Mouse (Mus musculus) yolk sac, embryonic 10.5 days (tissue): ENCODE data around the gene D2hgdh.
"Not testable (repeated sequence)": the region's sequence is repeated elsewhere in the genome, so short reads cannot be mapped to it uniquely, and the experiment has no call there.

Experiments used
- DNase-seq: peaks from one replicate; pipeline ENCODE4 v3.0.0-alpha.2; 2017; ENCODE audit warnings: low spot score

Gene D2hgdh

GRCm38 (mm10) chr1:93826540-93826835, 1.8 kb downstream of the D2hgdh start:
- no peak for DNase-seq

GRCm38 (mm10) chr1:93832754-93833360, 8.1 kb downstream of the D2hgdh start:
- not testable (repeated sequence) for DNase-seq

GRCm38 (mm10) chr1:93834671-93835150, 10.0 kb downstream of the D2hgdh start:
- DNase-seq = no peak

- no peak for DNase-seq
These were observed 10.5 kb downstream of the D2hgdh start for GRCm38 (mm10) chr1:93835211-93835610.

GRCm38 (mm10) chr1:93835876-93836531, 11.3 kb downstream of the D2hgdh start:
- no peak for DNase-seq

GRCm38 (mm10) chr1:93836532-93836913, 11.8 kb downstream of the D2hgdh start:
- DNase-seq = no peak

- DNase-seq = no peak
These were observed 12.6 kb downstream of the D2hgdh start for GRCm38 (mm10) chr1:93837335-93837734.

- DNase-seq = not testable (repeated sequence)
These were observed 13.9 kb downstream of the D2hgdh start for GRCm38 (mm10) chr1:93838569-93838968.

GRCm38 (mm10) chr1:93845766-93846366, 21.2 kb downstream of the D2hgdh start:
- not testable (repeated sequence) for DNase-seq

GRCm38 (mm10) chr1:93855790-93856189, 31.1 kb downstream of the D2hgdh start:
- DNase-seq = not testable (repeated sequence)

GRCm38 (mm10) chr1:93857370-93857769, 32.7 kb downstream of the D2hgdh start:
- DNase-seq = no peak

GRCm38 (mm10) chr1:93857991-93858390, 33.3 kb downstream of the D2hgdh start:
- DNase-seq = no peak

GRCm38 (mm10) chr1:93859619-93860018, 34.9 kb downstream of the D2hgdh start:
- DNase-seq = no peak

- DNase-seq = not testable (repeated sequence)
These were observed 36.3 kb downstream of the D2hgdh start, which contains the start of gene Gal3st2 for GRCm38 (mm10) chr1:93861048-93861447. Gene Gal3st2 (plus strand): TSS chr1:93861306.

GRCm38 (mm10) chr1:93871594-93872105, 46.9 kb downstream of the D2hgdh start:
- not testable (repeated sequence) for DNase-seq

- DNase-seq = not testable (repeated sequence)
These were observed 49.7 kb downstream of the D2hgdh start for GRCm38 (mm10) chr1:93874405-93874804.

GRCm38 (mm10) chr1:93881778-93882177, 57.1 kb downstream of the D2hgdh start:
- not testable (repeated sequence) for DNase-seq

- DNase-seq = not testable (repeated sequence)
These were observed 66.2 kb downstream of the D2hgdh start for GRCm38 (mm10) chr1:93890936-93891335.

GRCm38 (mm10) chr1:93897395-93897794, 72.7 kb downstream of the D2hgdh start:
- DNase-seq = not testable (repeated sequence)

- not testable (repeated sequence) for DNase-seq
These were observed 76.6 kb downstream of the D2hgdh start for GRCm38 (mm10) chr1:93901291-93901690.
